Mouse (Mus musculus) bone marrow macrophage, adult 2 months (primary cell): ENCODE results near the gene Ccdc92b.

Source experiments
- CTCF ChIP-seq: IDR thresholded peaks from 2 replicates; pipeline ENCODE4 v1.5.1; 2012; ENCODE audit warnings: low read depth, mild to moderate bottlenecking, low read length, moderate library complexity
- POLR2A ChIP-seq: IDR thresholded peaks from 2 replicates; pipeline ENCODE4 v1.6.1; 2012; ENCODE audit warnings: mild to moderate bottlenecking, low read depth, low read length, borderline replicate concordance

- no peak for TF ChIP-seq CTCF
- no peak for TF ChIP-seq POLR2A
Measured at GRCm38 (mm10) chr11:74668466-74668865, 49.1 kb downstream of the Ccdc92b start.
